ENCODE assay signal across 23 mouse cellular contexts in the genomic region with DNA sequence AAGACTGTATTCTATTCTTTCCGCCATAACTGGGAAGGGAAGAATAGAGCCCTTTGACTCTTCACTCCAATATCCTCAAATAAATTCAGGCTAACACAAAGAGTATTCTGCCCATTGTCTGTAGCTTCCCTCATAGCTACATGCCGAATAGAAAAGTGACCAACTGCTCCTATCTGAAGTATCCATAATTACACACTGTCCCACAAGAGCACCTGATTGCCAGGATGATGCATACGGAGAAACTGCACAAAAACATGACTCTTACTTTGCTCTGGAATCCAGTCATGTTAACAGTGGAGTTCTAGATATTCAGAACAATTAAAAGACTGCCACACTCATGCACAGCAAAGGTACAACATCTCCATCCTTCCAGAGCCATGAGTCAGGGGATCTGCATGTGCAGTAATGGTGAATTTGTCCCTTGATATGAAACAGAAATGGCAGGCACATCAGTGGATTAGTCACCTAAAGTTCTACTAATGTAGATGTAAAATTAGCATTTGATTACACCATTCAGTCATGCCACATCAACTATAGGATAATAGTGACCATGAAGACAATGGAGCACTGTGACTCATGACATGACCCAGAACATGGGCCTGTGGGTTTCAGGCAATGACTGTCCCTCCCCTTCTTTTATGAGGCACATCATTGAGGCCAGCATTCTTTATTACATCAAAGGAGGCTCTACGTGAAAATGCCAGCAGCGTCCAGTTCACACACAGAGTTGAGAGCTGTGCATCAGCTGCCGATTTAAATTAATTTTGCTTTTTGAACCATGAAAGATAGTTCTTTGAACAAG.
DNase-seq lines count a peak whose midpoint lies in the region; ATAC-seq and TF ChIP-seq lines count a peak whose summit lies in the region.
"Had no signal": no experiment of that assay in that cellular context is flagged by ENCODE, and none has a peak within 500 bp of the region (broad histone marks: within the 10 kb centered on the region; RNA-seq: fewer than 3 reads in every experiment).

No protein-coding gene starts in this region.

- H3K27me3 ChIP-seq in hindbrain, embryonic 14.5 days (ENCODE audit: control insufficient read depth, insufficient read depth, low read length): no peaks in the 10 kb centered on the region
- H3K27me3 ChIP-seq in midbrain, postnatal 0 days (ENCODE audit: insufficient read depth, low read length): 0 out of 2 replicates have a peak, but pooled peaks cover 3% of the 10 kb centered on the region

- peak; percentile 47; the same call in 1 of the 2 replicates for ATAC-seq in frontal cortex, adult (ENCODE audit: low TSS enrichment)
- ATAC-seq in hindbrain, embryonic 14.5 days (ENCODE audit: low FRiP score): 0 out of 2 replicates have a peak, but pooled peaks have one; percentile 46
- 0 out of 2 replicates have a peak, but pooled peaks have one; percentile 31 for ATAC-seq in midbrain, postnatal 0 days (ENCODE audit: low FRiP score)
- ATAC-seq: activated CD4-positive, CD25-positive, alpha-beta regulatory T cell, adult 4 months had no signal

- no peaks in the 10 kb centered on the region for H3K4me1 ChIP-seq in hindbrain, embryonic 14.5 days (replicated peaks; ENCODE audit: control insufficient read depth, insufficient read depth, low read length)
- no peaks in the 10 kb centered on the region for H3K4me1 ChIP-seq in midbrain, postnatal 0 days (ENCODE audit: insufficient read depth, low read length)
- H3K4me1 ChIP-seq: heart, embryonic 10.5 days; limb, embryonic 10.5 days had no signal

- no peaks in the 10 kb centered on the region for H3K36me3 ChIP-seq in hindbrain, embryonic 14.5 days (replicated peaks; ENCODE audit: control insufficient read depth, insufficient read depth)
- H3K36me3 ChIP-seq in midbrain, postnatal 0 days (ENCODE audit: insufficient read depth, low read length): no peaks in the 10 kb centered on the region
- H3K36me3 ChIP-seq: heart, embryonic 10.5 days; limb, embryonic 10.5 days had no signal

- no peak overlapping the region for H3K27ac ChIP-seq in hindbrain, embryonic 14.5 days
- H3K27ac ChIP-seq in midbrain, postnatal 0 days (ENCODE audit: low read depth, low read length): no peak overlapping the region
- H3K27ac ChIP-seq: heart, embryonic 10.5 days; limb, embryonic 10.5 days had no signal

- H3K9ac ChIP-seq in hindbrain, embryonic 14.5 days: no peak overlapping the region
- H3K9ac ChIP-seq in midbrain, postnatal 0 days (replicated peaks; ENCODE audit: low read length, poor library complexity, severe bottlenecking): no peak overlapping the region

- TF ChIP-seq CTCF in midbrain, postnatal 0 days (IDR thresholded peaks at IDR 0.05): no peak

- no peak overlapping the region for H3K4me3 ChIP-seq in hindbrain, embryonic 14.5 days (replicated peaks; ENCODE audit: low read length)
- H3K4me3 ChIP-seq in midbrain, postnatal 0 days (ENCODE audit: low read depth, low read length): no peak overlapping the region
- H3K4me3 ChIP-seq: heart, embryonic 10.5 days; limb, embryonic 10.5 days had no signal

- no peaks in the 10 kb centered on the region for H3K9me3 ChIP-seq in hindbrain, embryonic 14.5 days (ENCODE audit: control insufficient read depth, low read length)
- H3K9me3 ChIP-seq in midbrain, postnatal 0 days (ENCODE audit: low read length): no peaks in the 10 kb centered on the region
- H3K9me3 ChIP-seq: heart, embryonic 10.5 days; limb, embryonic 10.5 days had no signal

- WGBS in hindbrain, embryonic 14.5 days: 16% methylated on average over 6 of the region's 6 CpGs
- WGBS in midbrain, postnatal 0 days: 28% methylated on average over 6 of the region's 6 CpGs

- DNase-seq in frontal cortex, postnatal 36 days (ENCODE audit: low spot score in 2 of 2): no peak
- peak; percentile 73 for DNase-seq in brain, adult 2 months (ENCODE audit: low read depth, low spot score)
- no peak for DNase-seq in hindbrain, embryonic 14.5 days (ENCODE audit: low spot score)
- DNase-seq in midbrain, postnatal 0 days (ENCODE audit: low spot score): no peak
- DNase-seq in T-cell, adult 2 months (ENCODE audit: low spot score): no peak
- DNase-seq in left cerebral cortex, adult 8-10 months (ENCODE audit: low spot score in 2 of 2): no peak
- no peak for DNase-seq in layer of hippocampus, adult 8-10 months (ENCODE audit: low spot score in 2 of 2)
- DNase-seq: adrenal gland, postnatal 25 days; B cell, adult 2 months; cerebellum, adult 9-11 months; gastrocnemius, postnatal 36 days; heart, postnatal 10 days; kidney, adult 2 months; kidney, postnatal 25 days; lung, adult 2 months; lung, postnatal 36 days; right cerebral cortex, postnatal 14 days; thymus, postnatal 14 days had no signal

- no peak overlapping the region for H3K4me2 ChIP-seq in hindbrain, embryonic 14.5 days (replicated peaks)
- H3K4me2 ChIP-seq in midbrain, postnatal 0 days (ENCODE audit: low read depth, low read length, poor library complexity, severe bottlenecking): no peak overlapping the region
- H3K4me2 ChIP-seq: liver, embryonic 11.5 days had no signal
